Mouse (Mus musculus): ENCODE measurements around the gene Ppp1r9b. TPM values are rescaled to one million over a fixed set of nuclear protein-coding genes. Genes with fewer than 3 reads are reported as not detected.

The Ppp1r9b gene
- polyA plus RNA-seq, 1 experiment from 2014 or later = 11.0 TPM

GRCm38 (mm10) chr11:95038818-95039655 is 48.2 kb downstream of the Ppp1r9b start:
- no peak overlapping the region for H3K9ac ChIP-seq
- no peaks in the 10 kb centered on the region for H3K27me3 ChIP-seq
- H3K27ac ChIP-seq (replicated peaks) = no peak overlapping the region
- H3K9me3 ChIP-seq (replicated peaks) = no peaks in the 10 kb centered on the region
- H3K4me1 ChIP-seq = peaks cover 20% of the 10 kb centered on the region
- 80% methylated on average over 13 of the region's 13 CpGs for WGBS
- no peak for ATAC-seq (ENCODE audit: insufficient number of reproducible peaks, low FRiP score, low TSS enrichment, low read depth)
- 0 out of 2 replicates have a peak, but pooled peaks cover 15% of the 10 kb centered on the region for H3K36me3 ChIP-seq
- H3K4me2 ChIP-seq (replicated peaks) = no peak overlapping the region
- no peak overlapping the region for H3K4me3 ChIP-seq (replicated peaks)

GRCm38 (mm10) chr11:95039766-95040165 is 48.9 kb downstream of the Ppp1r9b start:
- peak overlapping the region; percentile 86; the same call in 1 of the 2 replicates for H3K9ac ChIP-seq
- ATAC-seq (ENCODE audit: insufficient number of reproducible peaks, low FRiP score, low TSS enrichment, low read depth) = no peak
- H3K27me3 ChIP-seq = no peaks in the 10 kb centered on the region
- no peaks in the 10 kb centered on the region for H3K9me3 ChIP-seq (replicated peaks)
- H3K4me2 ChIP-seq (replicated peaks) = peak overlapping the region; percentile 86
- H3K36me3 ChIP-seq = 0 out of 2 replicates have a peak, but pooled peaks cover 15% of the 10 kb centered on the region
- peaks cover 20% of the 10 kb centered on the region for H3K4me1 ChIP-seq
- H3K27ac ChIP-seq (replicated peaks) = no peak overlapping the region
- peak overlapping the region; percentile 79 for H3K4me3 ChIP-seq (replicated peaks)
- 72% methylated on average over 4 of the region's 4 CpGs for WGBS

- WGBS = under 1% methylated on average over 20 of the region's 20 CpGs
- H3K36me3 ChIP-seq = 0 out of 2 replicates have a peak, but pooled peaks cover 15% of the 10 kb centered on the region
- peaks cover 20% of the 10 kb centered on the region for H3K4me1 ChIP-seq
- peak overlapping the region; percentile 86 for H3K9ac ChIP-seq
- ATAC-seq (ENCODE audit: insufficient number of reproducible peaks, low FRiP score, low TSS enrichment, low read depth) = peak; percentile 21; the same call in 1 of the 2 replicates
- H3K27ac ChIP-seq (replicated peaks) = peak overlapping the region; percentile 79
- no peaks in the 10 kb centered on the region for H3K9me3 ChIP-seq (replicated peaks)
- peak overlapping the region; percentile 79 for H3K4me3 ChIP-seq (replicated peaks)
- H3K27me3 ChIP-seq = no peaks in the 10 kb centered on the region
- peak overlapping the region; percentile 86 for H3K4me2 ChIP-seq (replicated peaks)
These were observed 49.8 kb downstream of the Ppp1r9b start for GRCm38 (mm10) chr11:95040491-95041138.

- peak within 1 kb of the TSS; percentile 86 for H3K9ac ChIP-seq
- peak; percentile 96 for ATAC-seq (ENCODE audit: insufficient number of reproducible peaks, low FRiP score, low TSS enrichment, low read depth)
- H3K4me2 ChIP-seq (replicated peaks) = peak within 1 kb of the TSS; percentile 86
- WGBS = under 1% methylated on average over 41 of the region's 41 CpGs
- no peaks in the 10 kb centered on the region for H3K9me3 ChIP-seq (replicated peaks)
- H3K4me3 ChIP-seq (replicated peaks) = peak within 1 kb of the TSS; percentile 79
- H3K27ac ChIP-seq (replicated peaks) = peak within 1 kb of the TSS; percentile 79
- H3K4me1 ChIP-seq = peaks cover 20% of the 10 kb centered on the region
- H3K27me3 ChIP-seq = no peaks in the 10 kb centered on the region
- 0 out of 2 replicates have a peak, but pooled peaks cover 13% of the 10 kb centered on the region for H3K36me3 ChIP-seq
These were observed 50.3 kb downstream of the Ppp1r9b start, which contains the start of gene Pdk2 for GRCm38 (mm10) chr11:95041139-95041609. Gene Pdk2 (minus strand): TSS chr11:95041354.

GRCm38 (mm10) chr11:95042096-95042495 is 51.3 kb downstream of the Ppp1r9b start:
- Histone ChIP-seq H3K36me3 (0 out of 2 replicates have a peak, but pooled peaks cover 6% of the 10 kb centered on the region), H3K4me3 (replicated peaks) (peak overlapping the region; percentile 79), H3K4me1 (peaks cover 20% of the 10 kb centered on the region), H3K9me3 (replicated peaks) (no peaks in the 10 kb centered on the region), H3K4me2 (replicated peaks) (peak overlapping the region; percentile 86), H3K27me3 (no peaks in the 10 kb centered on the region), H3K27ac (replicated peaks) (peak overlapping the region; percentile 75), H3K9ac (peak overlapping the region; percentile 19; the same call in 1 of the 2 replicates)
- ATAC-seq (ENCODE audit: insufficient number of reproducible peaks, low FRiP score, low TSS enrichment, low read depth) = 0 out of 2 replicates have a peak, but pooled peaks have one; percentile 6
- 2% methylated on average over 11 of the region's 11 CpGs for WGBS

- Histone ChIP-seq H3K36me3 (0 out of 2 replicates have a peak, but pooled peaks cover 6% of the 10 kb centered on the region), H3K4me3 (replicated peaks) (no peak overlapping the region), H3K27me3 (no peaks in the 10 kb centered on the region), H3K4me2 (replicated peaks) (no peak overlapping the region), H3K4me1 (peaks cover 20% of the 10 kb centered on the region), H3K27ac (replicated peaks) (no peak overlapping the region), H3K9ac (no peak overlapping the region), H3K9me3 (replicated peaks) (no peaks in the 10 kb centered on the region)
- no peak for ATAC-seq (ENCODE audit: insufficient number of reproducible peaks, low FRiP score, low TSS enrichment, low read depth)
- 82% methylated on average over 4 of the region's 4 CpGs for WGBS
These were observed 52.2 kb downstream of the Ppp1r9b start for GRCm38 (mm10) chr11:95043060-95043459.

- no peak for ATAC-seq (ENCODE audit: insufficient number of reproducible peaks, low FRiP score, low TSS enrichment, low read depth)
- H3K9me3 ChIP-seq (replicated peaks) = no peaks in the 10 kb centered on the region
- H3K27ac ChIP-seq (replicated peaks) = no peak overlapping the region
- 52% methylated on average over 7 of the region's 7 CpGs for WGBS
- H3K9ac ChIP-seq = no peak overlapping the region
- peaks cover 20% of the 10 kb centered on the region for H3K4me1 ChIP-seq
- no peak overlapping the region for H3K4me2 ChIP-seq (replicated peaks)
- H3K4me3 ChIP-seq (replicated peaks) = no peak overlapping the region
- H3K27me3 ChIP-seq = no peaks in the 10 kb centered on the region
- 0 out of 2 replicates have a peak, but pooled peaks cover 2% of the 10 kb centered on the region for H3K36me3 ChIP-seq
These were observed 52.8 kb downstream of the Ppp1r9b start for GRCm38 (mm10) chr11:95043608-95044007.

GRCm38 (mm10) chr11:95044185-95044870 is 53.5 kb downstream of the Ppp1r9b start:
- no peak for ATAC-seq (ENCODE audit: insufficient number of reproducible peaks, low FRiP score, low TSS enrichment, low read depth)
- Histone ChIP-seq H3K9me3 (replicated peaks) (no peaks in the 10 kb centered on the region), H3K4me2 (replicated peaks) (no peak overlapping the region), H3K27me3 (no peaks in the 10 kb centered on the region), H3K4me3 (replicated peaks) (no peak overlapping the region), H3K36me3 (no peaks in the 10 kb centered on the region), H3K9ac (no peak overlapping the region), H3K27ac (replicated peaks) (no peak overlapping the region), H3K4me1 (peaks cover 20% of the 10 kb centered on the region)
- 56% methylated on average over 13 of the region's 13 CpGs for WGBS

GRCm38 (mm10) chr11:95046980-95047680 is 56.3 kb downstream of the Ppp1r9b start:
- 47% methylated on average over 9 of the region's 9 CpGs for WGBS
- Histone ChIP-seq H3K4me1 (no peaks in the 10 kb centered on the region), H3K36me3 (no peaks in the 10 kb centered on the region), H3K27ac (replicated peaks) (no peak overlapping the region), H3K4me2 (replicated peaks) (no peak overlapping the region), H3K9ac (no peak overlapping the region), H3K27me3 (no peaks in the 10 kb centered on the region), H3K9me3 (replicated peaks) (no peaks in the 10 kb centered on the region), H3K4me3 (replicated peaks) (no peak overlapping the region)
- 0 out of 2 replicates have a peak, but pooled peaks have one; percentile 30 for ATAC-seq (ENCODE audit: insufficient number of reproducible peaks, low FRiP score, low TSS enrichment, low read depth)

GRCm38 (mm10) chr11:95053062-95053461 is 62.2 kb downstream of the Ppp1r9b start:
- no peak for ATAC-seq (ENCODE audit: insufficient number of reproducible peaks, low FRiP score, low TSS enrichment, low read depth)
- 0 out of 2 replicates have a peak, but pooled peaks cover 2% of the 10 kb centered on the region for H3K36me3 ChIP-seq
- H3K9me3 ChIP-seq (replicated peaks) = no peaks in the 10 kb centered on the region
- no peak overlapping the region for H3K9ac ChIP-seq
- no peak overlapping the region for H3K27ac ChIP-seq (replicated peaks)
- no peak overlapping the region for H3K4me2 ChIP-seq (replicated peaks)
- WGBS = 71% methylated on average over 9 of the region's 9 CpGs
- 0 out of 2 replicates have a peak, but pooled peaks cover 4% of the 10 kb centered on the region for H3K4me1 ChIP-seq
- no peak overlapping the region for H3K4me3 ChIP-seq (replicated peaks)
- H3K27me3 ChIP-seq = no peaks in the 10 kb centered on the region
